ENCODE assay signal across 18 mouse cellular contexts in genomic region chr16:90625301-90626034, GRCm38 (mm10).
DNase-seq lines count a peak whose midpoint lies in the region; ATAC-seq and TF ChIP-seq lines count a peak whose summit lies in the region.
"Had no signal": no experiment of that assay in that cellular context is flagged by ENCODE, and none has a peak within 500 bp of the region (broad histone marks: within the 10 kb centered on the region; RNA-seq: fewer than 3 reads in every experiment).

No protein-coding gene starts in this region.

- no peak overlapping the region for H3K4me2 ChIP-seq in liver, embryonic 11.5 days
- no peak overlapping the region for H3K4me2 ChIP-seq in liver, postnatal 0 days (ENCODE audit: low read depth, low read length)
- H3K4me2 ChIP-seq in lung, embryonic 14.5 days = peak overlapping the region; percentile 19
- H3K4me2 ChIP-seq in stomach, embryonic 16.5 days (ENCODE audit: low read depth, low read length) = peak overlapping the region; percentile 14; the same call in 1 of the 2 replicates
- no peak overlapping the region for H3K4me2 ChIP-seq in forebrain, embryonic 12.5 days
- H3K4me2 ChIP-seq: liver, embryonic 15.5 days; midbrain, embryonic 15.5 days had no signal

- no peaks in the 10 kb centered on the region for H3K36me3 ChIP-seq in liver, embryonic 11.5 days (ENCODE audit: control insufficient read depth, insufficient read depth, low read length)
- no peaks in the 10 kb centered on the region for H3K36me3 ChIP-seq in liver, postnatal 0 days (replicated peaks; ENCODE audit: insufficient read depth, low read length)
- H3K36me3 ChIP-seq in lung, embryonic 14.5 days (ENCODE audit: insufficient read depth) = no peaks in the 10 kb centered on the region
- H3K36me3 ChIP-seq in stomach, embryonic 16.5 days (ENCODE audit: control insufficient read depth, insufficient read depth, low read length) = no peaks in the 10 kb centered on the region
- H3K36me3 ChIP-seq in forebrain, embryonic 12.5 days (replicated peaks) = no peaks in the 10 kb centered on the region
- H3K36me3 ChIP-seq: forebrain, embryonic 10.5 days; liver, embryonic 15.5 days; midbrain, embryonic 15.5 days; neural tube, embryonic 13.5 days had no signal

- peak; percentile 15 for DNase-seq in embryo, embryonic 10 days (ENCODE audit: low spot score)
- no peak for DNase-seq in embryo, embryonic 10.5 days (ENCODE audit: low spot score)
- peak; percentile 25 for DNase-seq in liver, embryonic 11.5 days (ENCODE audit: low spot score)
- no peak for DNase-seq in liver, postnatal 0 days
- peak; percentile 82 for DNase-seq in lung, embryonic 14.5 days
- DNase-seq in urinary bladder, adult 2 months (ENCODE audit: low spot score) = no peak
- DNase-seq: adrenal gland, postnatal 10 days; gastrocnemius, adult 2 months; kidney, adult 11 months; retina, postnatal 1 day; spleen, adult 18-20 months; thymus, adult 2 months had no signal

- no peak for TF ChIP-seq CTCF in liver, postnatal 0 days (IDR thresholded peaks at IDR 0.05; ENCODE audit: low read depth)
- peak; percentile 38 for TF ChIP-seq CTCF in lung, embryonic 14.5 days (IDR thresholded peaks at IDR 0.05; ENCODE audit: low read depth)

- 0 out of 2 replicates have a peak, but pooled peaks cover 4% of the 10 kb centered on the region for H3K4me1 ChIP-seq in liver, embryonic 11.5 days (replicated peaks; ENCODE audit: control insufficient read depth, insufficient read depth, low read length)
- H3K4me1 ChIP-seq in liver, postnatal 0 days (ENCODE audit: insufficient read depth) = no peaks in the 10 kb centered on the region
- peaks cover 52% of the 10 kb centered on the region for H3K4me1 ChIP-seq in lung, embryonic 14.5 days (ENCODE audit: insufficient read depth)
- peaks cover 57% of the 10 kb centered on the region for H3K4me1 ChIP-seq in stomach, embryonic 16.5 days (ENCODE audit: control insufficient read depth, insufficient read depth, low read length)
- H3K4me1 ChIP-seq in forebrain, embryonic 12.5 days = peaks cover 47% of the 10 kb centered on the region
- H3K4me1 ChIP-seq: liver, embryonic 15.5 days had no signal

- H3K27me3 ChIP-seq in liver, embryonic 11.5 days (replicated peaks; ENCODE audit: control insufficient read depth, insufficient read depth, low read length) = no peaks in the 10 kb centered on the region
- no peaks in the 10 kb centered on the region for H3K27me3 ChIP-seq in liver, postnatal 0 days (ENCODE audit: insufficient read depth, low read length)
- H3K27me3 ChIP-seq in lung, embryonic 14.5 days (ENCODE audit: insufficient read depth, low read length) = no peaks in the 10 kb centered on the region
- H3K27me3 ChIP-seq in stomach, embryonic 16.5 days (ENCODE audit: control insufficient read depth, insufficient read depth, low read length) = no peaks in the 10 kb centered on the region
- H3K27me3 ChIP-seq in forebrain, embryonic 12.5 days = peaks cover 10% of the 10 kb centered on the region; the same call in 1 of the 2 replicates
- H3K27me3 ChIP-seq: liver, embryonic 15.5 days; midbrain, embryonic 15.5 days had no signal

- TF ChIP-seq EP300 in liver, postnatal 0 days (IDR thresholded peaks at IDR 0.05; ENCODE audit: low read depth) = no peak

- no peak overlapping the region for H3K27ac ChIP-seq in liver, embryonic 11.5 days (ENCODE audit: low read depth, low read length)
- no peak overlapping the region for H3K27ac ChIP-seq in liver, postnatal 0 days (ENCODE audit: low read depth)
- H3K27ac ChIP-seq in lung, embryonic 14.5 days (ENCODE audit: low read depth) = peak overlapping the region; percentile 95
- peak overlapping the region; percentile 74 for H3K27ac ChIP-seq in stomach, embryonic 16.5 days (ENCODE audit: low read length)
- no peak overlapping the region for H3K27ac ChIP-seq in forebrain, embryonic 12.5 days
- H3K27ac ChIP-seq: liver, embryonic 15.5 days; midbrain, embryonic 15.5 days had no signal

- no peak overlapping the region for H3K9ac ChIP-seq in liver, embryonic 11.5 days (ENCODE audit: low read depth, low read length)
- no peak overlapping the region for H3K9ac ChIP-seq in liver, postnatal 0 days (replicated peaks)
- H3K9ac ChIP-seq in lung, embryonic 14.5 days = no peak overlapping the region
- H3K9ac ChIP-seq in stomach, embryonic 16.5 days (ENCODE audit: low read length) = no peak overlapping the region
- H3K9ac ChIP-seq in forebrain, embryonic 12.5 days = no peak overlapping the region
- H3K9ac ChIP-seq: liver, embryonic 15.5 days; midbrain, embryonic 15.5 days; neural tube, embryonic 13.5 days had no signal

- no peaks in the 10 kb centered on the region for H3K9me3 ChIP-seq in liver, embryonic 11.5 days (ENCODE audit: control insufficient read depth, low read length)
- no peaks in the 10 kb centered on the region for H3K9me3 ChIP-seq in liver, postnatal 0 days (ENCODE audit: low read length)
- no peaks in the 10 kb centered on the region for H3K9me3 ChIP-seq in lung, embryonic 14.5 days (ENCODE audit: low read depth, low read length)
- no peaks in the 10 kb centered on the region for H3K9me3 ChIP-seq in stomach, embryonic 16.5 days (replicated peaks; ENCODE audit: control insufficient read depth, low read length)
- peaks cover 6% of the 10 kb centered on the region; the same call in 1 of the 2 replicates for H3K9me3 ChIP-seq in forebrain, embryonic 12.5 days
- H3K9me3 ChIP-seq: liver, embryonic 15.5 days; midbrain, embryonic 15.5 days; neural tube, embryonic 13.5 days had no signal

- H3K4me3 ChIP-seq in liver, embryonic 11.5 days (ENCODE audit: low read depth, low read length) = no peak overlapping the region
- no peak overlapping the region for H3K4me3 ChIP-seq in liver, postnatal 0 days (ENCODE audit: low read depth, low read length)
- no peak overlapping the region for H3K4me3 ChIP-seq in lung, embryonic 14.5 days (ENCODE audit: low read depth, low read length)
- H3K4me3 ChIP-seq in stomach, embryonic 16.5 days (replicated peaks; ENCODE audit: low read length) = no peak overlapping the region
- H3K4me3 ChIP-seq in forebrain, embryonic 12.5 days (replicated peaks) = no peak overlapping the region
- H3K4me3 ChIP-seq: forebrain, embryonic 10.5 days; liver, embryonic 15.5 days; midbrain, embryonic 15.5 days; neural tube, embryonic 13.5 days had no signal

- 72% methylated on average over 16 of the region's 16 CpGs for WGBS in liver, embryonic 11.5 days
- 65% methylated on average over 16 of the region's 16 CpGs for WGBS in liver, postnatal 0 days (ENCODE audit: insufficient replicate concordance)
- whole genome bisulfite sequencing in lung, embryonic 14.5 days = 26% methylated on average over 16 of the region's 16 CpGs
- 47% methylated on average over 16 of the region's 16 CpGs for WGBS in stomach, embryonic 16.5 days
- WGBS in forebrain, embryonic 12.5 days = 81% methylated on average over 16 of the region's 16 CpGs

- ATAC-seq in liver, embryonic 11.5 days (replicated peaks; ENCODE audit: low FRiP score) = no peak
- no peak for ATAC-seq in liver, postnatal 0 days
- ATAC-seq in lung, embryonic 14.5 days (ENCODE audit: insufficient read depth) = peak; percentile 57
- 0 out of 2 replicates have a peak, but pooled peaks have one; percentile 8 for ATAC-seq in stomach, embryonic 16.5 days (ENCODE audit: insufficient read depth, low FRiP score)
- no peak for ATAC-seq in forebrain, embryonic 12.5 days (ENCODE audit: low FRiP score)
- ATAC-seq: midbrain, embryonic 15.5 days had no signal

Comparison
In these comparisons a context has a peak if more than half of its experiments do, and no peak if none do; other contexts are left out.
1. DNase-seq: peak in embryo, embryonic 10 days (single experiment), liver, embryonic 11.5 days (single experiment) and lung, embryonic 14.5 days (single experiment); none in embryo, embryonic 10.5 days (single experiment), liver, postnatal 0 days (single experiment) and urinary bladder, adult 2 months (single experiment).
2. ATAC-seq: peak in lung, embryonic 14.5 days (single experiment) and stomach, embryonic 16.5 days (single experiment); none in liver, embryonic 11.5 days (single experiment), liver, postnatal 0 days (single experiment) and forebrain, embryonic 12.5 days (single experiment).
3. H3K27ac ChIP-seq: peak in lung, embryonic 14.5 days (single experiment) and stomach, embryonic 16.5 days (single experiment); none in liver, embryonic 11.5 days (single experiment), liver, postnatal 0 days (single experiment) and forebrain, embryonic 12.5 days (single experiment).
4. H3K4me2 ChIP-seq: peak in lung, embryonic 14.5 days (single experiment) and stomach, embryonic 16.5 days (single experiment); none in liver, embryonic 11.5 days (single experiment), liver, postnatal 0 days (single experiment) and forebrain, embryonic 12.5 days (single experiment).